Mouse (Mus musculus): ENCODE data around the gene Fbxw4. TPM values are rescaled to one million over a fixed set of nuclear protein-coding genes. Genes with fewer than 3 reads are reported as not detected.
A peak's percentile ranks its signal among the peaks of the same experiment; 100 is the strongest.

Gene Fbxw4
- polyA plus RNA-seq, 1 experiment from 2014 or later: 5.0 TPM

GRCm38 (mm10) chr19:45577141-45577750 is 82.9 kb downstream of the Fbxw4 start:
- Histone ChIP-seq H3K27ac (ENCODE audit: low read depth, low read length) (no peak overlapping the region), H3K4me3 (ENCODE audit: low read depth, low read length) (no peak overlapping the region), H3K4me1 (replicated peaks; ENCODE audit: control insufficient read depth, insufficient read depth, low read length) (peaks cover 11% of the 10 kb centered on the region), H3K9ac (ENCODE audit: low read length) (no peak overlapping the region), H3K4me2 (ENCODE audit: low read depth, low read length, severe bottlenecking) (no peak overlapping the region), H3K9me3 (ENCODE audit: control insufficient read depth, low read length) (no peaks in the 10 kb centered on the region; the same call in 1 of the 2 replicates), H3K27me3 (ENCODE audit: control insufficient read depth, insufficient read depth, low read length) (peaks cover 11% of the 10 kb centered on the region), H3K36me3 (ENCODE audit: control insufficient read depth, insufficient read depth, low read length) (no peaks in the 10 kb centered on the region; the same call in 1 of the 2 replicates)
- DNase-seq (ENCODE audit: low spot score) (no peak), ATAC-seq (replicated peaks; ENCODE audit: low FRiP score) (no peak)
- 87% methylated on average over 14 of the region's 14 CpGs for WGBS

GRCm38 (mm10) chr19:45575632-45576001 is 84.5 kb downstream of the Fbxw4 start:
- H3K27ac ChIP-seq (ENCODE audit: low read depth, low read length): no peak overlapping the region
- H3K9me3 ChIP-seq (ENCODE audit: control insufficient read depth, low read length): no peaks in the 10 kb centered on the region
- DNase-seq (ENCODE audit: low spot score) (no peak), ATAC-seq (replicated peaks; ENCODE audit: low FRiP score) (no peak)
- no peak overlapping the region for H3K4me2 ChIP-seq (ENCODE audit: low read depth, low read length, severe bottlenecking)
- no peaks in the 10 kb centered on the region; the same call in 1 of the 2 replicates for H3K36me3 ChIP-seq (ENCODE audit: control insufficient read depth, insufficient read depth, low read length)
- peaks cover 2% of the 10 kb centered on the region; the same call in 1 of the 2 replicates for H3K27me3 ChIP-seq (ENCODE audit: control insufficient read depth, insufficient read depth, low read length)
- H3K4me3 ChIP-seq (ENCODE audit: low read depth, low read length): no peak overlapping the region
- 5% methylated on average over 8 of the region's 8 CpGs for WGBS
- no peak overlapping the region for H3K9ac ChIP-seq (ENCODE audit: low read length)
- peaks cover 4% of the 10 kb centered on the region for H3K4me1 ChIP-seq (replicated peaks; ENCODE audit: control insufficient read depth, insufficient read depth, low read length)

GRCm38 (mm10) chr19:45574941-45575631 is 85.0 kb downstream of the Fbxw4 start:
- no peak overlapping the region for H3K27ac ChIP-seq (ENCODE audit: low read depth, low read length)
- peaks cover 2% of the 10 kb centered on the region; the same call in 1 of the 2 replicates for H3K27me3 ChIP-seq (ENCODE audit: control insufficient read depth, insufficient read depth, low read length)
- 53% methylated on average over 19 of the region's 19 CpGs for WGBS
- ATAC-seq (replicated peaks; ENCODE audit: low FRiP score) (no peak), DNase-seq (ENCODE audit: low spot score) (no peak)
- no peak overlapping the region for H3K4me3 ChIP-seq (ENCODE audit: low read depth, low read length)
- no peak overlapping the region for H3K4me2 ChIP-seq (ENCODE audit: low read depth, low read length, severe bottlenecking)
- no peak overlapping the region for H3K9ac ChIP-seq (ENCODE audit: low read length)
- no peaks in the 10 kb centered on the region for H3K9me3 ChIP-seq (ENCODE audit: control insufficient read depth, low read length)
- H3K4me1 ChIP-seq (replicated peaks; ENCODE audit: control insufficient read depth, insufficient read depth, low read length): peaks cover 4% of the 10 kb centered on the region
- no peaks in the 10 kb centered on the region; the same call in 1 of the 2 replicates for H3K36me3 ChIP-seq (ENCODE audit: control insufficient read depth, insufficient read depth, low read length)

GRCm38 (mm10) chr19:45574339-45574898 is 85.7 kb downstream of the Fbxw4 start:
- H3K27me3 ChIP-seq (ENCODE audit: control insufficient read depth, insufficient read depth, low read length): peaks cover 5% of the 10 kb centered on the region; the same call in 1 of the 2 replicates
- H3K27ac ChIP-seq (ENCODE audit: low read depth, low read length): no peak overlapping the region
- no peaks in the 10 kb centered on the region for H3K9me3 ChIP-seq (ENCODE audit: control insufficient read depth, low read length)
- H3K4me2 ChIP-seq (ENCODE audit: low read depth, low read length, severe bottlenecking): no peak overlapping the region
- no peak overlapping the region for H3K4me3 ChIP-seq (ENCODE audit: low read depth, low read length)
- H3K36me3 ChIP-seq (ENCODE audit: control insufficient read depth, insufficient read depth, low read length): no peaks in the 10 kb centered on the region; the same call in 1 of the 2 replicates
- no peak for DNase-seq (ENCODE audit: low spot score)
- ATAC-seq (replicated peaks; ENCODE audit: low FRiP score): no peak
- peaks cover 2% of the 10 kb centered on the region; the same call in 1 of the 2 replicates for H3K4me1 ChIP-seq (replicated peaks; ENCODE audit: control insufficient read depth, insufficient read depth, low read length)
- 82% methylated on average over 7 of the region's 7 CpGs for WGBS
- H3K9ac ChIP-seq (ENCODE audit: low read length): no peak overlapping the region

DNA sequence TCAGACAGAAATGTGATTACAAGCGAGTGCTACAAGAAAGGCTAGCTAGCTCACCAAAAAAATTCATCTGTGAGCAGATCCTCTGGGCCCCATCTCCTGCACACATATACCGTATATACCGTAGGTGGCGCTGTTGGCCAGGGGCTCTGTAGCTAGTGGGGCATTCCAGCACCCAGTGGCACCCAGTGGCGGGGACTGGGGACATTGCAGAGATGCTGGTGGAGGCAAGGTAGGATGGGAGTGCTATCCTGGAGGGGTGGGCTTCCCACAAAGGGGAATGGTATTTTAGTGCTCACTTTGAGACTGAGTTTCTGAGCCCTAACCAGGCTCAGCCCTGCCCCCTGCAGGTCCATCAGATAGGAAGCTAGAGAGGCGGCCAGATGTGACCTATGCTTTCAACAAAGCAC is 86.2 kb downstream of the Fbxw4 start:
- peak; percentile 78 for DNase-seq (ENCODE audit: low spot score)
- no peak for ATAC-seq (replicated peaks; ENCODE audit: low FRiP score)
- H3K27ac ChIP-seq (ENCODE audit: low read depth, low read length): no peak overlapping the region
- no peak overlapping the region for H3K4me3 ChIP-seq (ENCODE audit: low read depth, low read length)
- peaks cover 5% of the 10 kb centered on the region; the same call in 1 of the 2 replicates for H3K27me3 ChIP-seq (ENCODE audit: control insufficient read depth, insufficient read depth, low read length)
- no peaks in the 10 kb centered on the region for H3K9me3 ChIP-seq (ENCODE audit: control insufficient read depth, low read length)
- H3K4me1 ChIP-seq (replicated peaks; ENCODE audit: control insufficient read depth, insufficient read depth, low read length): peaks cover 2% of the 10 kb centered on the region
- no peak overlapping the region for H3K9ac ChIP-seq (ENCODE audit: low read length)
- no peaks in the 10 kb centered on the region; the same call in 1 of the 2 replicates for H3K36me3 ChIP-seq (ENCODE audit: control insufficient read depth, insufficient read depth, low read length)
- H3K4me2 ChIP-seq (ENCODE audit: low read depth, low read length, severe bottlenecking): no peak overlapping the region
- WGBS: 25% methylated on average over 6 of the region's 6 CpGs

- no peaks in the 10 kb centered on the region; the same call in 1 of the 2 replicates for H3K36me3 ChIP-seq (ENCODE audit: control insufficient read depth, insufficient read depth, low read length)
- H3K27me3 ChIP-seq (ENCODE audit: control insufficient read depth, insufficient read depth, low read length): peaks cover 5% of the 10 kb centered on the region; the same call in 1 of the 2 replicates
- H3K9me3 ChIP-seq (ENCODE audit: control insufficient read depth, low read length): no peaks in the 10 kb centered on the region
- H3K4me2 ChIP-seq (ENCODE audit: low read depth, low read length, severe bottlenecking): no peak overlapping the region
- 74% methylated on average over 6 of the region's 6 CpGs for WGBS
- DNase-seq (ENCODE audit: low spot score): no peak
- peaks cover 4% of the 10 kb centered on the region for H3K4me1 ChIP-seq (replicated peaks; ENCODE audit: control insufficient read depth, insufficient read depth, low read length)
- no peak overlapping the region for H3K9ac ChIP-seq (ENCODE audit: low read length)
- no peak for ATAC-seq (replicated peaks; ENCODE audit: low FRiP score)
- no peak overlapping the region for H3K4me3 ChIP-seq (ENCODE audit: low read depth, low read length)
- H3K27ac ChIP-seq (ENCODE audit: low read depth, low read length): no peak overlapping the region
Measured at GRCm38 (mm10) chr19:45573033-45573432, 87.1 kb downstream of the Fbxw4 start.

- no peak overlapping the region for H3K9ac ChIP-seq (ENCODE audit: low read length)
- 6% methylated on average over 14 of the region's 14 CpGs for WGBS
- H3K36me3 ChIP-seq (ENCODE audit: control insufficient read depth, insufficient read depth, low read length): no peaks in the 10 kb centered on the region; the same call in 1 of the 2 replicates
- peaks cover 3% of the 10 kb centered on the region; the same call in 1 of the 2 replicates for H3K27me3 ChIP-seq (ENCODE audit: control insufficient read depth, insufficient read depth, low read length)
- H3K27ac ChIP-seq (ENCODE audit: low read depth, low read length): peak overlapping the region; percentile 54; the same call in 1 of the 2 replicates
- H3K4me2 ChIP-seq (ENCODE audit: low read depth, low read length, severe bottlenecking): no peak overlapping the region
- no peaks in the 10 kb centered on the region for H3K9me3 ChIP-seq (ENCODE audit: control insufficient read depth, low read length)
- DNase-seq (ENCODE audit: low spot score) (no peak), ATAC-seq (replicated peaks; ENCODE audit: low FRiP score) (no peak)
- H3K4me3 ChIP-seq (ENCODE audit: low read depth, low read length): no peak overlapping the region
- H3K4me1 ChIP-seq (replicated peaks; ENCODE audit: control insufficient read depth, insufficient read depth, low read length): peaks cover 8% of the 10 kb centered on the region
Measured at GRCm38 (mm10) chr19:45567367-45567766, 92.7 kb downstream of the Fbxw4 start.

DNA sequence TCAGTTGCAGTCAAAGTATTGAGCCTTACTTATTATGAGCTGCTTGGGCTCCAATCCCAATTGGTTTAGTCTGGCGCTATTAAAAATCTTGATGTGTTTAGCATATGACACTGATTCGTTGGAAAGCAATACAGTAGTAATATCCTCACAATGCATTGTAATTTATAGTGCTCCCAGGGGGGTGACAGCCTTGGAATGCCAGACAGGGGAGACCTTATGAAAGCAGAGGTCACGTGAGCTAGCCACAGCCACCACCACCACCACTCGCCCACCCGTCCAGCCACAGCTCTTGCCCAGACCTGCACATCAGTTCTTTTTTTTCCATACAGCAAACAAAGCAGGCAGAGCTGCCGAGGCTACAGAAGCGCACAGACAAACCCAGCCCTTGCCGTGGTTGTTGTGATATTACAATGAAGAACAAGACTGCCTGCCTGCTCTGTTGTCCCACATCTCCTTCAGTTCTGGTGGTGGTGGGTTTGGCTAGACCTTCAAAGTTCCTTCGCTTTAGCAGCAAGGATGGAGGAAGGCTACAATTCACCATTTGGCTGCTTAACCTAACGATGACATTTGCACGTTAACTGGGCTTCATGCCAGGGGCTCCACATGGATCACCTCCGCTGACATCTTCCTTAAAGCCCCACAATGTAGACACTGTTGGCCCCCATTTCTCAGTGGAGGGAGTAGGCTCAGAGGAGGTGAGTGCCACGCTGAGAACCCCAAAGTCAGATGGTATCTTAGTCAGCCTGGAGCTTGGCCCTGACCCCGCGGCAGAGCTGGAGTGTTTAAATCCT is 94.0 kb downstream of the Fbxw4 start:
- H3K4me1 ChIP-seq (replicated peaks; ENCODE audit: control insufficient read depth, insufficient read depth, low read length): peaks cover 8% of the 10 kb centered on the region
- no peak overlapping the region for H3K4me2 ChIP-seq (ENCODE audit: low read depth, low read length, severe bottlenecking)
- peaks cover 3% of the 10 kb centered on the region; the same call in 1 of the 2 replicates for H3K27me3 ChIP-seq (ENCODE audit: control insufficient read depth, insufficient read depth, low read length)
- no peak overlapping the region for H3K27ac ChIP-seq (ENCODE audit: low read depth, low read length)
- no peaks in the 10 kb centered on the region for H3K36me3 ChIP-seq (ENCODE audit: control insufficient read depth, insufficient read depth, low read length)
- ATAC-seq (replicated peaks; ENCODE audit: low FRiP score): no peak
- no peaks in the 10 kb centered on the region for H3K9me3 ChIP-seq (ENCODE audit: control insufficient read depth, low read length)
- DNase-seq (ENCODE audit: low spot score): no peak
- H3K9ac ChIP-seq (ENCODE audit: low read length): no peak overlapping the region
- no peak overlapping the region for H3K4me3 ChIP-seq (ENCODE audit: low read depth, low read length)
- 65% methylated on average over 15 of the region's 15 CpGs for WGBS

All from forebrain, embryonic 11.5 days (tissue).